Mouse (Mus musculus) adrenal gland, postnatal 36 days (tissue): ENCODE results near the gene Nxnl2. TPM values are rescaled to one million over a fixed set of nuclear protein-coding genes. Genes with fewer than 3 reads are reported as not detected.

Experiments used
- microRNA-seq: library from miRNA; unstranded; fragments of <30 nt; microRNA quantifications from one replicate; pipeline ENCODE4 v1.2.0, GENCODE M21; 2021
- total RNA-seq, 2 experiments: library from RNA; stranded (reverse); gene quantifications; 2 replicates each; pipeline ENCODE4 v1.2.3; 2021

Gene Nxnl2
- total RNA-seq, 2 experiments from 2014 or later = 0.30 TPM; not detected in 1

Small RNA genes within 50 kb of the gene (microRNA-seq; reads per million reads assigned to microRNA genes)
- gene Gm44341 = not detected

Other genes with a start within 250 kb of the Nxnl2 start
- gene Spin1, start 70.1 kb upstream of the Nxnl2 start, total RNA-seq = 10 to 100 TPM; 73.0 to 80.7 TPM
- 10 to 100 TPM; 18.0 to 18.4 TPM for gene S1pr3, start 237.6 kb downstream of the Nxnl2 start, total RNA-seq